Mouse (Mus musculus): ENCODE results near the gene Ap4s1. TPM values are rescaled to one million over a fixed set of nuclear protein-coding genes. Genes with fewer than 3 reads are reported as not detected.

Ap4s1 gene
- polyA plus RNA-seq, 1 experiment, result 10.1 TPM

GRCm38 (mm10) chr12:51768702-51769101 lies 77.9 kb downstream of the Ap4s1 start:
- DNase-seq (ENCODE audit: low read depth), result no peak

GRCm38 (mm10) chr12:51784842-51785241 lies 94.0 kb downstream of the Ap4s1 start:
- no peak for DNase-seq (ENCODE audit: low read depth)

Other genes starting within 250 kb of the Ap4s1 start
- 1.5 and 2.6 TPM in 2 replicates for gene Coch, start 97.7 kb upstream of the Ap4s1 start, polyA plus RNA-seq (2012; rRNA removed)
- gene Strn3, start 864 bp downstream of the Ap4s1 start, polyA plus RNA-seq (2012; rRNA removed), result 22.3 and 23.6 TPM in 2 replicates
- gene Hectd1, start 138.5 kb downstream of the Ap4s1 start, polyA plus RNA-seq (2012; rRNA removed), result 24.2 and 30.2 TPM in 2 replicates

Measured in gonadal fat pad, adult 2 months (tissue).